28 mouse cellular contexts compared by ENCODE assay signal in the genomic region with DNA sequence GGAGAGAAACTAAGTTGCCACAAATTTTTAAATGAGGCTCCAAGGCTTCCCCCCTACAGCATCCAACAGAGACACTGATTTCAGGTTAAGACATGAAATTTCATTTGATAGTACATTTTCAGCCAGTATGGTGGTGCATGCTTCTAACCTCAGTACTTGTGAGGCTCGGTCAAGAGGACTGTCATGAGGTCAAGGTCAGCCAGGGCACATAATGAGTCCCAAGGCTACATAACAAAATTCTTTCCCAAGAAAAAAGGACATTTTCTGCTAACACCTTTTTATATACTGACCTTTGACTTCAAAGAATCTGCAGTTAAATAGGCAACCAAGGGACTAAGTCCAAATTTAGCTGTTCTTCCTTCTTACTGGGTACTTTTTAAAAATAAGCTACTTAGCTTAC.
A peak's percentile ranks its signal among the peaks of the same experiment; 100 is the strongest.
DNase-seq lines count a peak whose midpoint lies in the region; ATAC-seq and TF ChIP-seq lines count a peak whose summit lies in the region.
"Had no signal": no experiment of that assay in that cellular context is flagged by ENCODE, and none has a peak within 500 bp of the region (broad histone marks: within the 10 kb centered on the region; RNA-seq: fewer than 3 reads in every experiment).

No protein-coding gene starts in this region.

- no peak for ATAC-seq in kidney, embryonic 16.5 days (ENCODE audit: low FRiP score, low TSS enrichment)
- no peak for ATAC-seq in kidney, embryonic 14.5 days (ENCODE audit: low FRiP score, low TSS enrichment)
- ATAC-seq in megakaryocyte-erythroid progenitor cell, adult 5-6 weeks (replicated peaks; ENCODE audit: low FRiP score, low TSS enrichment, poor library complexity, severe bottlenecking) = no peak
- ATAC-seq: activated CD4-positive, CD25-positive, alpha-beta regulatory T cell, adult 4 months; forebrain, embryonic 14.5 days; forebrain, postnatal 0 days; hindbrain, postnatal 0 days had no signal

- DNase-seq in gastrocnemius, adult 2 months = no peak
- no peak for DNase-seq in gastrocnemius, adult 8-10 months (ENCODE audit: low spot score in 2 of 2)
- DNase-seq in kidney, adult 8-10 months = peak; percentile 47 to 53
- DNase-seq in kidney, postnatal 25 days = peak; percentile 30 to 57
- DNase-seq: adrenal gland, adult 8-10 months; adrenal gland, postnatal 25 days; cerebellum, adult 11 months; cerebellum, adult 2 months; cerebellum, adult 9-11 months; cerebellum, postnatal 25 days; forebrain, postnatal 0 days; gastrocnemius, postnatal 10 days; gastrocnemius, postnatal 36 days; heart, postnatal 10 days; heart, postnatal 36 days had no signal

- no peak overlapping the region for H3K4me3 ChIP-seq in gastrocnemius, adult 2 months
- no peak overlapping the region for H3K4me3 ChIP-seq in kidney, embryonic 16.5 days (ENCODE audit: low read length)
- no peak overlapping the region for H3K4me3 ChIP-seq in kidney, embryonic 14.5 days (ENCODE audit: low read length)
- no peak overlapping the region for H3K4me3 ChIP-seq in bone marrow macrophage, adult 2 months (ENCODE audit: insufficient read depth, low read length)
- H3K4me3 ChIP-seq: embryonic facial prominence, embryonic 12.5 days; embryonic facial prominence, embryonic 15.5 days; heart, embryonic 12.5 days; heart, embryonic 15.5 days; hindbrain, embryonic 10.5 days had no signal

- H3K4me1 ChIP-seq in kidney, embryonic 16.5 days (ENCODE audit: insufficient read depth, low read length) = peaks cover 5% of the 10 kb centered on the region; the same call in 1 of the 2 replicates
- H3K4me1 ChIP-seq in kidney, embryonic 14.5 days (ENCODE audit: control insufficient read depth, insufficient read depth, low read length) = peaks cover 7% of the 10 kb centered on the region
- peaks cover 35% of the 10 kb centered on the region for H3K4me1 ChIP-seq in bone marrow macrophage, adult 2 months (ENCODE audit: control insufficient read depth, insufficient read depth, low read length)
- H3K4me1 ChIP-seq: hindbrain, embryonic 10.5 days had no signal

- H3K9me3 ChIP-seq in kidney, embryonic 16.5 days (ENCODE audit: low read length) = peaks cover 11% of the 10 kb centered on the region
- peaks cover 4% of the 10 kb centered on the region; the same call in 1 of the 2 replicates for H3K9me3 ChIP-seq in kidney, embryonic 14.5 days (ENCODE audit: control insufficient read depth, low read length)
- H3K9me3 ChIP-seq: embryonic facial prominence, embryonic 15.5 days had no signal

- intact Hi-C loops in gastrocnemius, adult 2 months (cut with DNase I) = no loop called here

- H3K27me3 ChIP-seq in kidney, embryonic 16.5 days (ENCODE audit: insufficient read depth, low read length) = no peaks in the 10 kb centered on the region
- no peaks in the 10 kb centered on the region for H3K27me3 ChIP-seq in kidney, embryonic 14.5 days (ENCODE audit: control insufficient read depth, insufficient read depth, low read length)
- H3K27me3 ChIP-seq: embryonic facial prominence, embryonic 12.5 days; embryonic facial prominence, embryonic 15.5 days; heart, embryonic 12.5 days; heart, embryonic 15.5 days had no signal

- H3K36me3 ChIP-seq in kidney, embryonic 16.5 days (ENCODE audit: insufficient read depth, low read length) = peaks cover 6% of the 10 kb centered on the region
- H3K36me3 ChIP-seq in kidney, embryonic 14.5 days (ENCODE audit: control insufficient read depth, insufficient read depth, low read length) = no peaks in the 10 kb centered on the region
- H3K36me3 ChIP-seq: embryonic facial prominence, embryonic 12.5 days had no signal

- WGBS in kidney, embryonic 16.5 days = 70% methylated on average over 1 of the region's 1 CpGs
- 77% methylated on average over 1 of the region's 1 CpGs for WGBS in kidney, embryonic 14.5 days

- peak overlapping the region; percentile 51; the same call in 1 of the 2 replicates for H3K27ac ChIP-seq in gastrocnemius, adult 2 months
- no peak overlapping the region for H3K27ac ChIP-seq in kidney, embryonic 16.5 days (ENCODE audit: low read length)
- H3K27ac ChIP-seq in kidney, embryonic 14.5 days (ENCODE audit: low read depth, low read length) = no peak overlapping the region
- peak overlapping the region; percentile 93 for H3K27ac ChIP-seq in bone marrow macrophage, adult 2 months (ENCODE audit: insufficient read depth, low read depth, low read length)
- H3K27ac ChIP-seq: embryonic facial prominence, embryonic 12.5 days; embryonic facial prominence, embryonic 15.5 days; heart, embryonic 15.5 days; hindbrain, embryonic 10.5 days; hindbrain, embryonic 14.5 days had no signal

- no peak for TF ChIP-seq POLR2A in bone marrow macrophage, adult 2 months (IDR thresholded peaks at IDR 0.05; ENCODE audit: borderline replicate concordance, low read depth, low read length)

- H3K4me2 ChIP-seq in kidney, embryonic 16.5 days (replicated peaks; ENCODE audit: low read depth, low read length) = no peak overlapping the region
- H3K4me2 ChIP-seq in kidney, embryonic 14.5 days (replicated peaks; ENCODE audit: low read depth, low read length) = no peak overlapping the region
- H3K4me2 ChIP-seq: embryonic facial prominence, embryonic 12.5 days; embryonic facial prominence, embryonic 15.5 days; heart, embryonic 12.5 days; heart, embryonic 15.5 days; hindbrain, embryonic 14.5 days had no signal

- no peak for TF ChIP-seq CTCF in gastrocnemius, adult 2 months (IDR thresholded peaks at IDR 0.05)
- TF ChIP-seq CTCF in bone marrow macrophage, adult 2 months (IDR thresholded peaks at IDR 0.05; ENCODE audit: low read depth, low read length) = no peak

- H3K9ac ChIP-seq in kidney, embryonic 16.5 days (replicated peaks; ENCODE audit: low read length) = no peak overlapping the region
- H3K9ac ChIP-seq in kidney, embryonic 14.5 days (ENCODE audit: low read depth, low read length) = no peak overlapping the region
- H3K9ac ChIP-seq: embryonic facial prominence, embryonic 12.5 days; embryonic facial prominence, embryonic 15.5 days; forebrain, postnatal 0 days; heart, embryonic 12.5 days; heart, embryonic 15.5 days; hindbrain, embryonic 14.5 days had no signal

Comparison
In these comparisons a context has a peak if more than half of its experiments do, and no peak if none do; other contexts are left out.
1. DNase-seq: peak in kidney, adult 8-10 months (2 of 2) and kidney, postnatal 25 days (2 of 2); none in gastrocnemius, adult 2 months (single experiment) and gastrocnemius, adult 8-10 months (0 of 2).
2. H3K27ac ChIP-seq: peak in gastrocnemius, adult 2 months (single experiment) and bone marrow macrophage, adult 2 months (single experiment); none in kidney, embryonic 16.5 days (single experiment) and kidney, embryonic 14.5 days (single experiment).